Mouse (Mus musculus) spleen, adult 12 weeks (tissue): Measurements from ENCODE around the gene Gm27179.
"Not testable (repeated sequence)": the region's sequence is repeated elsewhere in the genome, so short reads cannot be mapped to it uniquely, and the experiment has no call there.

Source experiments
- DNase-seq: peaks from one replicate; pipeline ENCODE4 v3.0.0; 2022; ENCODE audit warnings: low spot score

Gene Gm27179

GRCm38 (mm10) chr14:69473322-69473721 lies 39.0 kb downstream of the Gm27179 start:
- DNase-seq = not testable (repeated sequence)

GRCm38 (mm10) chr14:69470122-69470708 lies 42.1 kb downstream of the Gm27179 start:
- not testable (repeated sequence) for DNase-seq

- DNase-seq = not testable (repeated sequence)
Measured at GRCm38 (mm10) chr14:69467612-69468366, 44.6 kb downstream of the Gm27179 start.

GRCm38 (mm10) chr14:69464465-69464864 lies 47.9 kb downstream of the Gm27179 start:
- not testable (repeated sequence) for DNase-seq
